19 mouse cellular contexts compared by ENCODE assay signal in genomic region chr9:121475488-121476452, GRCm38 (mm10). TPM values are rescaled to one million over a fixed set of nuclear protein-coding genes. Genes with fewer than 3 reads are reported as not detected.
DNase-seq lines count a peak whose midpoint lies in the region; ATAC-seq and TF ChIP-seq lines count a peak whose summit lies in the region.
"Had no signal": no experiment of that assay in that cellular context is flagged by ENCODE, and none has a peak within 500 bp of the region (broad histone marks: within the 10 kb centered on the region; RNA-seq: fewer than 3 reads in every experiment).

No protein-coding gene starts in this region.

- H3K4me1 ChIP-seq in forebrain, embryonic 16.5 days (replicated peaks; ENCODE audit: control insufficient read depth, insufficient read depth, low read length): peaks cover 12% of the 10 kb centered on the region
- H3K4me1 ChIP-seq in forebrain, embryonic 10.5 days: peaks cover 5% of the 10 kb centered on the region
- peaks cover 5% of the 10 kb centered on the region for H3K4me1 ChIP-seq in testis, adult 2 months (ENCODE audit: control insufficient read depth, insufficient read depth, low read length)
- H3K4me1 ChIP-seq: embryonic facial prominence, embryonic 15.5 days had no signal

- TF ChIP-seq POLR2A in testis, adult 2 months (IDR thresholded peaks at IDR 0.05; ENCODE audit: control insufficient read depth, low read depth, low read length): peak; percentile 37; the same call in 1 of the 2 replicates

- no peaks in the 10 kb centered on the region for H3K27me3 ChIP-seq in forebrain, embryonic 16.5 days (replicated peaks; ENCODE audit: control insufficient read depth, insufficient read depth, low read length)
- H3K27me3 ChIP-seq in forebrain, embryonic 10.5 days (ENCODE audit: poor library complexity, severe bottlenecking): no peaks in the 10 kb centered on the region
- no peaks in the 10 kb centered on the region for H3K27me3 ChIP-seq in testis, adult 2 months (ENCODE audit: control insufficient read depth, insufficient read depth, low read length)
- H3K27me3 ChIP-seq: embryonic facial prominence, embryonic 15.5 days; heart, embryonic 12.5 days; limb, embryonic 15.5 days had no signal

- ATAC-seq in forebrain, embryonic 16.5 days: no peak

- H3K4me2 ChIP-seq in forebrain, embryonic 16.5 days (ENCODE audit: low read length): no peak overlapping the region
- H3K4me2 ChIP-seq: embryonic facial prominence, embryonic 15.5 days; heart, embryonic 12.5 days; limb, embryonic 15.5 days had no signal

- peak; percentile 47 for DNase-seq in adrenal gland, adult 2 months
- DNase-seq in adrenal gland, adult 8-10 months: no peak
- DNase-seq in forebrain, embryonic 10.5 days (ENCODE audit: extremely low spot score, low spot score): no peak
- no peak for DNase-seq in testis, postnatal 10 days (ENCODE audit: low spot score)
- no peak for DNase-seq in retina, postnatal 1 day
- DNase-seq in heart, adult 8-10 months (ENCODE audit: low spot score): no peak
- DNase-seq: adrenal gland, postnatal 25 days; heart, postnatal 36 days; kidney, adult 8-10 months; kidney, postnatal 36 days; lung, adult 18-20 months; thymus, adult 18-20 months had no signal

- H3K4me3 ChIP-seq in forebrain, embryonic 16.5 days (replicated peaks; ENCODE audit: low read length): no peak overlapping the region
- no peak overlapping the region for H3K4me3 ChIP-seq in forebrain, embryonic 10.5 days
- peak overlapping the region; percentile 86 for H3K4me3 ChIP-seq in testis, adult 2 months (ENCODE audit: control insufficient read depth, low read depth, low read length)
- H3K4me3 ChIP-seq: embryonic facial prominence, embryonic 15.5 days; heart, embryonic 12.5 days; limb, embryonic 15.5 days; midbrain, embryonic 10.5 days had no signal

- peak overlapping the region; percentile 12; the same call in 1 of the 2 replicates for H3K27ac ChIP-seq in forebrain, embryonic 16.5 days (ENCODE audit: low read length)
- H3K27ac ChIP-seq in forebrain, embryonic 10.5 days: no peak overlapping the region
- peak overlapping the region; percentile 51 for H3K27ac ChIP-seq in testis, adult 2 months (ENCODE audit: control insufficient read depth, insufficient read depth, low read depth, low read length)
- H3K27ac ChIP-seq: embryonic facial prominence, embryonic 15.5 days; limb, embryonic 15.5 days; midbrain, embryonic 10.5 days had no signal

- no peak for TF ChIP-seq CTCF in testis, adult 2 months (IDR thresholded peaks at IDR 0.05; ENCODE audit: control insufficient read depth, insufficient read depth, insufficient replicate concordance, low read depth, low read length)

- H3K9me3 ChIP-seq in forebrain, embryonic 16.5 days (ENCODE audit: control insufficient read depth, low read length): no peaks in the 10 kb centered on the region
- H3K9me3 ChIP-seq in forebrain, embryonic 10.5 days: no peaks in the 10 kb centered on the region
- H3K9me3 ChIP-seq: embryonic facial prominence, embryonic 15.5 days; heart, embryonic 12.5 days; limb, embryonic 15.5 days; midbrain, embryonic 10.5 days had no signal

- H3K9ac ChIP-seq in forebrain, embryonic 16.5 days (replicated peaks; ENCODE audit: low read depth, low read length): no peak overlapping the region
- H3K9ac ChIP-seq: embryonic facial prominence, embryonic 15.5 days; heart, embryonic 12.5 days; limb, embryonic 15.5 days had no signal

- H3K36me3 ChIP-seq in forebrain, embryonic 16.5 days (ENCODE audit: control insufficient read depth, insufficient read depth): no peaks in the 10 kb centered on the region
- peaks cover 45% of the 10 kb centered on the region for H3K36me3 ChIP-seq in forebrain, embryonic 10.5 days (replicated peaks)
- peaks cover 1% of the 10 kb centered on the region; the same call in 1 of the 2 replicates for H3K36me3 ChIP-seq in testis, adult 2 months (ENCODE audit: control insufficient read depth, insufficient read depth, low read length)

- WGBS in forebrain, embryonic 16.5 days: 76% methylated on average over 16 of the region's 16 CpGs
- WGBS in forebrain, embryonic 10.5 days: 83% methylated on average over 16 of the region's 16 CpGs

RNA-seq across cellular contexts. Expression of gene Cck, which starts 19.7 kb away (rescaled TPM):
- total RNA-seq in adrenal gland, adult 2 months (2021): 1 to 10 TPM in 1 of 2 experiments, not detected in 1; 1.2 TPM
- 1.3 and 4.0 TPM in 2 replicates for polyA plus RNA-seq in adrenal gland, adult 2 months (2012; rRNA removed)
- total RNA-seq in adrenal gland, adult 8-10 months (2022): 1 to 10 TPM in 3 of 4 experiments, under 1 TPM in 1; 0.74 to 4.8 (median 1.4) TPM
- 26.4 and 60.5 TPM in 2 replicates for polyA plus RNA-seq in forebrain, embryonic 16.5 days (2015; fragmentation: Nextera tagmentation; extraction: Ambion mirVana)
- 0.64 and 0.66 TPM in 2 replicates for polyA plus RNA-seq in forebrain, embryonic 10.5 days (2016; fragmentation: Nextera tagmentation; extraction: Ambion mirVana)
- not detected in 2 replicates for polyA plus RNA-seq in testis, adult 2 months (2012; rRNA removed)
- not detected for total RNA-seq in heart, adult 8-10 months (2022)
- total RNA-seq: adrenal gland, postnatal 25 days; heart, postnatal 36 days; neutrophil, adult 5-6 weeks had no signal
